Mouse (Mus musculus): ENCODE measurements at regions not wholly inside any gene's neighbourhood (a gene's known extent, or its start where the extent isn't known, plus 50 kb on each side); places are given as distances from the start of the nearest gene placed in this dataset.

DNA sequence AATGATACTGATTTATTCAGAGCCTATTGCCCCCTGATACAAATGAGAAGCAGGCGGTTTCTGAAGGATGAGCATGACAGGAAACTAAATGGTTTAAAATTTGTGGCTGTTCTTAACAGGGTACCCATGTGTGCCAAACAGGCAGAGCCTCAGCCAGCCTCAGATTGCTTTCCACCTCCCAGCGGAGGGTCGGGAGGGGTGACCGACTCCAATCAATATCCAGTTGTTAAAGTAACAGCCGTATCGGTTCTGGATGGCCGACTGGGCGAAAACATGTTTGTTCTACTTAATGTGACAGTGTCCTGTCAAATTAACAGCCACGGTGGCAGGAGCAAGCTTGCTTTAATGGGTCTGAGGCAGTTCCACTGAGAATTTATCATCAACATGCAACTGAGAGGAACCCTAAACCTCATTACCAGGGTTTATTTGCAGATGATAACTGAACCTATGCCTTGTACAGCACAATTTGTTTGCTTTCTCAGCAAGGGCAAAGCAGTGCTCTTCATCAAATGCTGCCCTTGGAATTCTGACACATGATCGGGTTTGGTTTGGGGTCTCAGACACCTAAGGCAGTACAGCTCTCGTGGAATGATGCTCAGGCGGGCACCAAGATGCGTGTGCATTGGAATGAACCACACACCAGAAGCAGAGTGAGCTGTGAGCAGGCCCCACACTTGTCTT, 107.5 kb upstream of the Gas2 start:
- H3K36me3 ChIP-seq (ENCODE audit: insufficient read depth, low read length) = no peaks in the 10 kb centered on the region
- no peaks in the 10 kb centered on the region for H3K27me3 ChIP-seq (ENCODE audit: insufficient read depth, low read length)
- no peak overlapping the region for H3K4me3 ChIP-seq (ENCODE audit: low read depth, low read length)
- peak overlapping the region; percentile 34; the same call in 1 of the 2 replicates for H3K27ac ChIP-seq (ENCODE audit: low read depth, low read length)
- H3K4me2 ChIP-seq (ENCODE audit: low read depth, low read length, poor library complexity, severe bottlenecking) = no peak overlapping the region
- peaks cover 6% of the 10 kb centered on the region; the same call in 1 of the 2 replicates for H3K4me1 ChIP-seq (ENCODE audit: insufficient read depth, low read length)
- H3K9me3 ChIP-seq (ENCODE audit: low read length) = no peaks in the 10 kb centered on the region
- no peak for ATAC-seq (ENCODE audit: low FRiP score)
- no peak overlapping the region for H3K9ac ChIP-seq (replicated peaks; ENCODE audit: low read length, poor library complexity, severe bottlenecking)
- TF ChIP-seq CTCF (IDR thresholded peaks at IDR 0.05) = no peak
- 20% methylated on average over 13 of the region's 13 CpGs for WGBS
- DNase-seq (ENCODE audit: low spot score) = peak; percentile 53

DNA sequence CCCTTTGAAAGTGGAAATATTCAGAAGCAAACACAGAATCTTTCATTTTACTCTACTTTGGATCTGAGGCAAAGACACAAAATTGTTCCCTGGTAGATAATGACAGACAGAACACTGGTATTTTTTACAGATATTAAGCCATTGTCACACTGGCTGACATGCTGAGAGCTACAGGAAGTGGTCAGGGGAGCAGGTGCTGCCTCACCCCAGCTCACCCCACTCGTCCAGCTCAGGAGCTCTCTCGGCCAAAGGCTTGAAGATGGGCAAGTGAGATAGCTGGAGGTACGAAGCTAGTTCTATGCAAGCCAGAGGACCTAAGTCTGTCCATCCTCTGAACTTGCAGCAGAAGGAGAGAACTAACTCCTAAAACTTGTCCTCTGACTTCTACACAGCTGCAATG, 105.6 kb upstream of the Gas2 start:
- Histone ChIP-seq H3K9me3 (ENCODE audit: low read length) (no peaks in the 10 kb centered on the region), H3K9ac (replicated peaks; ENCODE audit: low read length, poor library complexity, severe bottlenecking) (no peak overlapping the region), H3K4me1 (ENCODE audit: insufficient read depth, low read length) (no peaks in the 10 kb centered on the region; the same call in 1 of the 2 replicates), H3K27ac (ENCODE audit: low read depth, low read length) (no peak overlapping the region), H3K27me3 (ENCODE audit: insufficient read depth, low read length) (no peaks in the 10 kb centered on the region), H3K4me3 (ENCODE audit: low read depth, low read length) (no peak overlapping the region), H3K4me2 (ENCODE audit: low read depth, low read length, poor library complexity, severe bottlenecking) (no peak overlapping the region), H3K36me3 (ENCODE audit: insufficient read depth, low read length) (no peaks in the 10 kb centered on the region)
- no peak for TF ChIP-seq CTCF (IDR thresholded peaks at IDR 0.05)
- DNase-seq (ENCODE audit: low spot score) = no peak
- no peak for ATAC-seq (ENCODE audit: low FRiP score)
- 62% methylated on average over 3 of the region's 3 CpGs for WGBS

DNA sequence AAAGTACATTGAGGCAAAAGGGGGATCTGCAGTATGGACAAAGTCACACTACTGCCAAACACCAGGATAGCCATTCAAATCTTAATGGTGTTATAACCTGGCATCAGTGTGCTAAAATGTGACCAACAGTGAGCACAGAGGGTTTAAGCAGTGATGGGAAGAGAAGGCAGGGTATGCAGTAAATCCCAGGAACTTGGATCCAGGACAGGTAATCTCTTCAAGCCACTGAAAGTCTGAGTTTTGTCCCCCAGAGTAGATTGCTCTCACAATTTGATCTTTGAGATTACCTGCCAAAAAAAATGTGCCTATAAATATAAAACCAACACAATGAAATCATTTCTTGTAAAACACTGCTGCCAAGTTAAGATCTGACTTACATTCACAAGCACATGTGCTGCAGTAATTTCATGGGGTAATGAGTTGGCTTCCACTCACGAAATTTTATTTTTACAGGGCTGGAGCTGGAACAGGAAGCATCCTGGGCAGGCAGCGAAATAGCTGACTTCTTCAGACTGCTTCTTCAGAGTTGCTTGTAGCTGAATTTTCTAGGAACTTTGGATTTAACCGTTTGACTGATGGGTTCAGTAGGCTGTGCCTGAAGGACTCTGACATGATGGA, 102.2 kb upstream of the Gas2 start:
- ATAC-seq (ENCODE audit: low FRiP score) (no peak), DNase-seq (ENCODE audit: low spot score) (no peak)
- no peak overlapping the region for H3K4me2 ChIP-seq (ENCODE audit: low read depth, low read length, poor library complexity, severe bottlenecking)
- H3K4me3 ChIP-seq (ENCODE audit: low read depth, low read length) = no peak overlapping the region
- no peak overlapping the region for H3K9ac ChIP-seq (replicated peaks; ENCODE audit: low read length, poor library complexity, severe bottlenecking)
- no peaks in the 10 kb centered on the region for H3K36me3 ChIP-seq (ENCODE audit: insufficient read depth, low read length)
- H3K4me1 ChIP-seq (ENCODE audit: insufficient read depth, low read length) = no peaks in the 10 kb centered on the region; the same call in 1 of the 2 replicates
- no peaks in the 10 kb centered on the region for H3K27me3 ChIP-seq (ENCODE audit: insufficient read depth, low read length)
- TF ChIP-seq CTCF (IDR thresholded peaks at IDR 0.05) = no peak
- WGBS = 73% methylated on average over 3 of the region's 3 CpGs
- H3K9me3 ChIP-seq (ENCODE audit: low read length) = no peaks in the 10 kb centered on the region
- no peak overlapping the region for H3K27ac ChIP-seq (ENCODE audit: low read depth, low read length)

DNA sequence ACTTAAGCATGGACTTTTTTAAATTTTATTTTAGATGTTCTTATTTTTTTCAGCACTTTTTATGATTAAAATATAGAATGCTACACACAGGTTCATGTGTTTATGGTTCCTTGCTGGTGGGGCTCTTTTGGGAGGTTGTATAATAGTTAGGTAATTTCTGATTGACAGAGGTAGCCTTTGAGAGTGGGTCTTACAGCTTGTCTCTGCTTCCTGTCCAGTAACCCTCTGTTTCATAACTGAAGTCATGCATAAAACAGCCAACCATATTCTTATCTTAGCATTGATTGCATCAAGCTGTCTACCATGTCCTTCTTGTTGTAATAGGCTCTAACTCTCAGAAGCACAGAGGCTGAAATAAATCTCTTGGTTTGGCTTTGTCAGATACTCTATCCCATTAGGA, 94.7 kb upstream of the Gas2 start:
- Histone ChIP-seq H3K4me1 (ENCODE audit: insufficient read depth, low read length) (no peaks in the 10 kb centered on the region; the same call in 1 of the 2 replicates), H3K36me3 (ENCODE audit: insufficient read depth, low read length) (no peaks in the 10 kb centered on the region), H3K4me2 (ENCODE audit: low read depth, low read length, poor library complexity, severe bottlenecking) (no peak overlapping the region), H3K9me3 (ENCODE audit: low read length) (no peaks in the 10 kb centered on the region), H3K27me3 (ENCODE audit: insufficient read depth, low read length) (no peaks in the 10 kb centered on the region), H3K9ac (replicated peaks; ENCODE audit: low read length, poor library complexity, severe bottlenecking) (no peak overlapping the region), H3K27ac (ENCODE audit: low read depth, low read length) (no peak overlapping the region), H3K4me3 (ENCODE audit: low read depth, low read length) (no peak overlapping the region)
- no peak for TF ChIP-seq CTCF (IDR thresholded peaks at IDR 0.05)
- DNase-seq (ENCODE audit: low spot score) (no peak), ATAC-seq (ENCODE audit: low FRiP score) (no peak)

DNA sequence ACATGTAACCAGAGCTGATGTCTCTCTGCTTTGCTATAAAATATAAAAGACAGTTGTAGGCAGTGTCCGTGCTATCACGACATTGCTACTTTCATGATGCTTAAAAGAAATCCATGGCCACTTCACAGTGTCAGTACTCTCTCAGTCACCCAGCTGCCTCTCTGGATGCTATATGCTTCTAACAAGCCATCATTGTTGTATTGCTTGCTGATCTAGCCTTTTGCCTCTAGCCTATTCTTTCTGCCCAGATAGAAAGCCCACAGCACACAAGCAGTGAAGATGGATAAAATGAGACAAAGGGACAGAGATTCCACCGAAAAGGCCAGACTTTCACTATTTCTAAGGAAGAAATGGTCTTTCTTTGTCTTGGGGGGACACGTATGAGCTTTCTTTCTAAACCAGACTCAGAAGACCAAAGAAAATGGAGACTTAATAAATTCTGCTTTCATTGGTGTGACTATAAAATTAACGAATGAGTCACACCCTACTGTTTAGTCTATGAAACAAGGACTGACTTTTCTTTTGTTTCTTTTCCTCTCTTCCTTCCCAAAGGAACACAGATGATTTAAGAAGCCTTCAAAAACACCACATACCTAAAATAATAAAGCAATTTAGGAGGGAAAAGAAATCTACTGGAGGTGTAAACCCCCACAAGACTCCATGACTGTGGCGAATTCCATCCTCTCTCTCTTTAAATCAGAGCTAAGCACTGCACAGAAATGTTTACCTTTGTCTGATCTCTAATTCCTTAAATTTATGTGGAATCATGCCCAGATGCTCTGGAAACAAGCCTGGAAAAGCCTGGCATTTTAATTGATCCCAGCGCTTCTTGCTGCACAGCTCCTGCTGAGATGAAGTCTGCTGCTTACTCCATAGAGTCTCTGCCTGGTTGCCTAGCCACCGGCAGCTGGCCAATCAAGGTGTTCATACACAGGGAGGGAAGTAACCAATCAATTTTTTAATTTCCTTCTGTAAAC, 89.6 kb upstream of the Gas2 start:
- 32% methylated on average over 8 of the region's 8 CpGs for WGBS

More for the DNA sequence above, 89.6 kb upstream of the Gas2 start:
- Histone ChIP-seq H3K4me3 (ENCODE audit: low read depth, low read length) (no peak overlapping the region), H3K27me3 (ENCODE audit: insufficient read depth, low read length) (no peaks in the 10 kb centered on the region), H3K4me2 (ENCODE audit: low read depth, low read length, poor library complexity, severe bottlenecking) (peak overlapping the region; percentile 15), H3K27ac (ENCODE audit: low read depth, low read length) (peak overlapping the region; percentile 84), H3K4me1 (ENCODE audit: insufficient read depth, low read length) (no peaks in the 10 kb centered on the region; the same call in 1 of the 2 replicates), H3K36me3 (ENCODE audit: insufficient read depth, low read length) (no peaks in the 10 kb centered on the region), H3K9ac (replicated peaks; ENCODE audit: low read length, poor library complexity, severe bottlenecking) (no peak overlapping the region), H3K9me3 (ENCODE audit: low read length) (no peaks in the 10 kb centered on the region)
- ATAC-seq (ENCODE audit: low FRiP score) (peak; percentile 89), DNase-seq (ENCODE audit: low spot score) (peak; percentile 92)
- TF ChIP-seq CTCF (IDR thresholded peaks at IDR 0.05) = no peak

All from midbrain, postnatal 0 days (tissue).